Mouse (Mus musculus): ENCODE measurements at regions not wholly inside any gene's neighbourhood (a gene's known extent, or its start where the extent isn't known, plus 50 kb on each side); places are given as distances from the start of the nearest gene placed in this dataset.

DNA sequence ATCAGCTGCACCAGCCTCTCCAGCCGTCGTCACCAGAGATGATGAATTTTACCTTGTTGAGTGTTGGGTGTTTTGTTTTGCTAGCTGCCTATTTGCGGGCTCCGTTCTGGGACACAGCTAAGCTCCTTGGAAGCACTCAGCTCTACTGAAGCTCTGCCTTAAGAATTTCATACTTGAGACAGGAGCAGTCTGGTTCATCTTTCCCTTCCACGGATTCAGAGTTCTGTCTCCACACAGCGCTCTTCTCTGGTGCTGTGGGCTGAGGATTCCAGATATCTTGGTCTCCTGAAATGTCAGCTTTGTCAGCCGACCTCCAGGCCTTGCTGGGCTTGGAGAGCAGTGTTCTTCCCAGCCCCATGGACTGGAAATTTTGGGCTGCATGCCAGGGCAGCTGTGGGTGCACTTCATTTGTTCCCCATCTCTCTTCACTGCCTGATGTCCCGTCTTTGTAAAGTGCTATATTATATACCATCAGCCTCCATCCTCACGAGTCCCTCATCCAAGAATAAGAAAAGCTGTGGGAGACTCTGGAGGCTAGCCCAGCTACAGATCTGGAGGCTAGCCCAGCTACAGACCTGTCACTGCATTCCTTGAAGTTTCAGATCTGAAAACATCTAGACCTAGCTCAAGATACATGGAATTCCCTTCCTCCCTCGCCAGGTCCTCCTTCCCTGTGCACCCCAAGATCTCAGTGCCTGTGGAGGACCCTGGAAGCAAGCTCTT lies 337.0 kb downstream of the Ptpru start:
- TF ChIP-seq CTCF (IDR thresholded peaks at IDR 0.05; ENCODE audit: low read depth, low read length) (no peak), POLR2A (IDR thresholded peaks at IDR 0.05; ENCODE audit: borderline replicate concordance, low read depth, low read length) (no peak)

All from bone marrow macrophage, adult 2 months (primary cell).